Mouse (Mus musculus): ENCODE data around the gene Gm10322.

- TF ChIP-seq CTCF (IDR thresholded peaks at IDR 0.05; ENCODE audit: extremely low read depth, insufficient read depth, low read length) (no peak), POLR2A (IDR thresholded peaks at IDR 0.05; ENCODE audit: extremely low read depth, insufficient read depth, low read length) (no peak)
These were observed 29.3 kb downstream of the Gm10322 start for GRCm38 (mm10) chr10:59645153-59645552.
